Mouse (Mus musculus) layer of hippocampus, adult 9-10 months (tissue): ENCODE results near the gene Ltb4r2.

Experiments
- DNase-seq: peaks from one replicate; pipeline ENCODE4 v3.0.0; 2022; ENCODE audit warnings: low spot score

Gene Ltb4r2

GRCm38 (mm10) chr14:55782361-55782960 lies 21.2 kb downstream of the Ltb4r2 start:
- DNase-seq: no peak

- DNase-seq: no peak
These were observed 22.1 kb downstream of the Ltb4r2 start for GRCm38 (mm10) chr14:55783171-55783957.

DNA sequence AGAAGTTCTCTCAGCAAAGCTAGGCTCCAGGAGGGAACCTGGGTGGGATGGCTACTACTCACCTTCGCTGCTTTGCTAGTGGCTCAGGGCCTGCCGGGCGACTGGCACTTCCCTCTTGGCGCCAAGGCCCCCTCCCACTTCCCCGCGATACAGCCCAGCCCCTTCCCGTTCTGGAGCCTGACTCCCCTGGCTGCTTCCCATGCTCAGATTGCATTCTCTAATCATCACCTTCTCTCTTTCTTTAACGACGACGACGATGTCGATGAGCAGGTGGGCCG lies 22.7 kb downstream of the Ltb4r2 start, which contains the start of gene Adcy4:
Gene Adcy4, minus strand, starts transcription at position 138 of the 278 bp plus-strand sequence.
- no peak for DNase-seq

DNA sequence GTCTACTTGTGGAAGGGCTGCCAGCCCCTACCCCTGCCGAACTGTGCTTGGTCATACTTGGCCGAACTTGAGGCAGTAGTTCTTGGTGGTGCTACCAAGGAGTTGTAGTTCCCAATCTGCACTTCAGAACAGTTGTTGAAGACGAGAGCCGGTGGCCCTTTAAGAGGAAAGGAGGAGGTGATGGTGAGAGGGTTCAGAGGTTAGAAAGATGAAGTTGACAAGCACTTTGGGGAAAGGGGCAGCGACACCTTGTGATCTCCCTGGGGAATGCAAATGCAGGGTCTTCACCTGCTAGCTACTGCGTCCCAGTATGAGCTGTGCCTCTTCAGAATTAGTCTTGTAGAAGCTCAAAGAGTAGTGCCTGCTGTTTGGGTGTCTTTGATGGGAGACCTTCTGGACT lies 24.0 kb downstream of the Ltb4r2 start:
- no peak for DNase-seq

DNA sequence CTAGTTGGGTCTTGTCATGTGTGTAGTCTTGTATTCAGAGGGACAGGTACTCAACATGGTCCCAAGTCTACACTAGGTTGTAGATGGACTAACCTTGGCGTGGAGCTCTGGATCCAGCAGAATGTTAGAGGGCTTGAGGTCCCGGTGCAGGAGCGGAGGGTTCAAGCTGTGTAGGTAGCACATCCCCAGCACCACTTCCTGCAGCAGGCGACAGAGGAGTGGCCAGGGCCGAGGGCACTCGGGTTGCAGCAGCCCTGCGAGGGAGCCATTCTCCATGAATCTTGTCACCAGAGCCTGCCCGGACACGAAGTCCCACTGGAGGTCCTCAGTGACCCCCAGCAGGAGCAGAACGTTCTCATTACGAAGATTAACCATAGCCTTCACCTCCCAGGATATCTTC lies 26.5 kb downstream of the Ltb4r2 start:
- no peak for DNase-seq

DNA sequence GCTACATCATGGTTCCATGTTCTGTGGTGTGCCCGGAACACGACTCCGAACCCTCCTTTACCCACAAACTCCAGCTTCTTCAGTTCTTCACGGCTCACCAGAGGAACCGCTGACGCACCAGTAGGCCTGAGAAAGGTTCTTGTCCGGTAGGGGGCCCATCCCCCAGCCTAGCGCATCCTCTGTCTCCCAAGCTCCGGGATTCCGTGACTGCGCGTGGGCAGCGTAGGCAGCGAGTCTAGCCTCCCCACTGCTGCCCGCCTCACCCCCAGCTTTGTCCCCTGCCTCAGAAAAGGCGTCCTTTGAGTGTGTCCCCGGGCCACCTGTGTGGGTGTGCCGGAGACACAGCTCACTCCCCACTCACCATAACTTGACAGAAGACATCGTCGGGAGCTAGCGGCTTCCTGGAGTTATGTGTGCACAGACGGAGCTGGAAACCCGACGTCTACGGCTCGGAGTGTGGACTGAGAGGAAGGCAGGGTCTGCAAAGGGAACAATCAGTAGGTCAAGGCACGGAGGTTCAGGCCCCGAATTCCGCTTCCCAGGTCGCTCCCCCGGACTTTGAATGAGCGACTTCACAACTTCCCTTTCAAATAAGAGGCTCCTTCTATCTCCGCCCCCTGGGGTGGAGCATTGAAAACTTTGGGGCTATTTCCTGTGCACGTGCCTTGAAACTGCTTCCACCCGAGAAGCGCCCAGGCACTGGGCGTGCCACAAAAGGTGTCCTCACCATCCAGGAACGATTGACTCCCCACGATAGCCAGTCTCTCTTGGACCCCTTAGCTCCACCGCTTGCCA lies 27.2 kb downstream of the Ltb4r2 start, which contains the start of gene Ripk3:
Gene Ripk3, minus strand, starts transcription at position 610 of the 795 bp plus-strand sequence.
- no peak for DNase-seq

DNA sequence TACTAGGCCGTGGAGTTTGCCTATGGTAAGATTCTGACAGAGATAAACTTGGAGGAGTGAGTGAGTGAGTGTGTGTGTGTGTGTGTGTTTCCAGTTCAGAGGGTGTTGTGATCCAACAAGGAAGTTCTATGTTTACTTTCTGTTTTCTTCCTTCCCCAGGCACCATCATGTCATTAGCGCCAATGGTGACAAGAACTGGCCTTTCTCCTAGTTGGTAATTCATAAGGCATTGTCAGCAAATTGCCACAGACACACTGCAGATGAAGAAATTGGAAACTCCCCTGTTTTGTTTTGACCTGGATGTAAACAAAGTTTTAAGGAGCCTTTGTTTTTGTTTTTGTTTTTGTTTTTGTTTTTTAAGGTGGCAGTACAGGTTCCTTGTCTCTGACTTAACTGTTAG lies 32.2 kb downstream of the Ltb4r2 start:
- DNase-seq: no peak

GRCm38 (mm10) chr14:55793946-55794345 lies 32.7 kb downstream of the Ltb4r2 start:
- DNase-seq: no peak

- no peak for DNase-seq
These were observed 34.3 kb downstream of the Ltb4r2 start for GRCm38 (mm10) chr14:55795380-55796163.
